18 mouse cellular contexts compared by ENCODE assay signal in genomic region chr14:51904706-51905105, GRCm38 (mm10). TPM values are rescaled to one million over a fixed set of nuclear protein-coding genes. Genes with fewer than 3 reads are reported as not detected.
A peak's percentile ranks its signal among the peaks of the same experiment; 100 is the strongest.
DNase-seq lines count a peak whose midpoint lies in the region; ATAC-seq and TF ChIP-seq lines count a peak whose summit lies in the region.
"Had no signal": no experiment of that assay in that cellular context is flagged by ENCODE, and none has a peak within 500 bp of the region (broad histone marks: within the 10 kb centered on the region; RNA-seq: fewer than 3 reads in every experiment).

No protein-coding gene starts in this region.

- H3K27me3 ChIP-seq in kidney, adult 2 months (replicated peaks; ENCODE audit: control insufficient read depth, insufficient read depth, low read length), result no peaks in the 10 kb centered on the region
- no peaks in the 10 kb centered on the region for H3K27me3 ChIP-seq in kidney, embryonic 16.5 days (ENCODE audit: insufficient read depth, low read length)
- H3K27me3 ChIP-seq: embryonic facial prominence, embryonic 15.5 days had no signal

- no peak for TF ChIP-seq CTCF in kidney, adult 2 months (conservative IDR thresholded peaks at IDR 0.05; ENCODE audit: insufficient read depth, insufficient read length, low read depth, low read length)

- H3K4me3 ChIP-seq in kidney, adult 2 months (ENCODE audit: insufficient read depth, low read depth, low read length), result no peak overlapping the region
- H3K4me3 ChIP-seq in kidney, embryonic 16.5 days (ENCODE audit: low read length), result no peak overlapping the region
- H3K4me3 ChIP-seq: embryonic facial prominence, embryonic 15.5 days had no signal

- no peaks in the 10 kb centered on the region for H3K4me1 ChIP-seq in kidney, adult 2 months (ENCODE audit: control insufficient read depth, insufficient read depth, low read length)
- no peaks in the 10 kb centered on the region for H3K4me1 ChIP-seq in kidney, embryonic 16.5 days (ENCODE audit: insufficient read depth, low read length)

- WGBS in kidney, adult 2 months, result 58% methylated on average over 7 of the region's 7 CpGs
- 69% methylated on average over 7 of the region's 7 CpGs for WGBS in kidney, embryonic 16.5 days

- no peak for TF ChIP-seq POLR2A in kidney, adult 2 months (IDR thresholded peaks at IDR 0.05; ENCODE audit: low read depth, low read length)

- no peak overlapping the region for H3K9ac ChIP-seq in kidney, embryonic 16.5 days (replicated peaks; ENCODE audit: low read length)
- H3K9ac ChIP-seq: embryonic facial prominence, embryonic 15.5 days had no signal

- no peaks in the 10 kb centered on the region for H3K36me3 ChIP-seq in kidney, adult 2 months (ENCODE audit: control insufficient read depth, insufficient read depth, low read length)
- H3K36me3 ChIP-seq in kidney, embryonic 16.5 days (ENCODE audit: insufficient read depth, low read length), result no peaks in the 10 kb centered on the region

- DNase-seq in embryo, embryonic 10.5 days (ENCODE audit: low spot score), result peak; percentile 23
- DNase-seq in embryo, embryonic 9.5 days (ENCODE audit: extremely low spot score), result no peak
- DNase-seq in kidney, adult 2 months, result peak; percentile 12
- DNase-seq in retina, postnatal 1 day, result peak; percentile 19
- DNase-seq in retina, embryonic 14.5 days (ENCODE audit: low spot score), result no peak
- peak; percentile 50 for DNase-seq in induced T-regulatory cell, adult 2 months (ENCODE audit: low read depth)
- DNase-seq in cerebellum, postnatal 14 days, result no peak
- DNase-seq: adrenal gland, postnatal 25 days; cerebellum, adult 11-12 months; heart, adult 18-20 months; heart, postnatal 4 days; kidney, adult 18-20 months; left cerebral cortex, postnatal 4 days; lung, postnatal 14 days had no signal

- H3K9me3 ChIP-seq in kidney, embryonic 16.5 days (ENCODE audit: low read length), result no peaks in the 10 kb centered on the region
- H3K9me3 ChIP-seq: embryonic facial prominence, embryonic 15.5 days had no signal

- no peak for ATAC-seq in kidney, embryonic 16.5 days (ENCODE audit: low FRiP score, low TSS enrichment)

- no peak overlapping the region for H3K27ac ChIP-seq in kidney, adult 2 months (ENCODE audit: insufficient read depth, low read depth, low read length)
- no peak overlapping the region for H3K27ac ChIP-seq in kidney, embryonic 16.5 days (ENCODE audit: low read length)
- H3K27ac ChIP-seq: embryonic facial prominence, embryonic 15.5 days had no signal

- H3K4me2 ChIP-seq in kidney, embryonic 16.5 days (replicated peaks; ENCODE audit: low read depth, low read length), result no peak overlapping the region
- H3K4me2 ChIP-seq: embryonic facial prominence, embryonic 15.5 days had no signal

RNA-seq across cellular contexts. Expression of gene Ndrg2, which starts 9.3 kb away (rescaled TPM):
- 220 and 235 TPM in 2 replicates for polyA plus RNA-seq in kidney, adult 2 months (2012; rRNA removed)
- polyA plus RNA-seq in kidney, embryonic 16.5 days (2015; fragmentation: Nextera tagmentation; extraction: Ambion mirVana), result 52.0 and 59.5 TPM in 2 replicates

RNA-seq across cellular contexts. Expression of gene Slc39a2, which starts 12.0 kb away (rescaled TPM):
- 0.45 and 0.52 TPM in 2 replicates for polyA plus RNA-seq in kidney, adult 2 months (2012; rRNA removed)
- 0.30 and 0.50 TPM in 2 replicates for polyA plus RNA-seq in kidney, embryonic 16.5 days (2015; fragmentation: Nextera tagmentation; extraction: Ambion mirVana)

RNA-seq across cellular contexts. Expression of gene Tppp2, which starts 13.5 kb away (rescaled TPM):
- polyA plus RNA-seq in kidney, adult 2 months (2012; rRNA removed), result not detected in 2 replicates
- polyA plus RNA-seq in kidney, embryonic 16.5 days (2015; fragmentation: Nextera tagmentation; extraction: Ambion mirVana), result not detected in 2 replicates
- polyA plus RNA-seq: embryonic facial prominence, embryonic 15.5 days; midbrain, embryonic 16.5 days; small intestine, adult 2 months had no signal

RNA-seq across cellular contexts. Expression of gene Rnase13, which starts 17.9 kb away (rescaled TPM):
- polyA plus RNA-seq in kidney, adult 2 months (2012; rRNA removed), result not detected in 2 replicates
- polyA plus RNA-seq in kidney, embryonic 16.5 days (2015; fragmentation: Nextera tagmentation; extraction: Ambion mirVana), result not detected in 2 replicates
- polyA plus RNA-seq: embryonic facial prominence, embryonic 15.5 days; midbrain, embryonic 16.5 days; small intestine, adult 2 months had no signal

RNA-seq across cellular contexts. Expression of gene Mettl17, which starts 20.1 kb away (rescaled TPM):
- polyA plus RNA-seq in kidney, adult 2 months (2012; rRNA removed), result 24.0 and 27.6 TPM in 2 replicates
- 49.1 and 57.3 TPM in 2 replicates for polyA plus RNA-seq in kidney, embryonic 16.5 days (2015; fragmentation: Nextera tagmentation; extraction: Ambion mirVana)

Comparison
In these comparisons a context has a peak if more than half of its experiments do, and no peak if none do; other contexts are left out.
1. DNase-seq: peak in embryo, embryonic 10.5 days (single experiment), kidney, adult 2 months (single experiment), retina, postnatal 1 day (single experiment) and induced T-regulatory cell, adult 2 months (single experiment); none in embryo, embryonic 9.5 days (single experiment), retina, embryonic 14.5 days (single experiment) and cerebellum, postnatal 14 days (0 of 2).